Mouse (Mus musculus) cerebellum, postnatal 25 days (tissue): ENCODE results near the gene Rce1.
A peak's percentile ranks its signal among the peaks of the same experiment; 100 is the strongest.
"Not testable (repeated sequence)": the region's sequence is repeated elsewhere in the genome, so short reads cannot be mapped to it uniquely, and the experiment has no call there.

Experiments
- DNase-seq, 2 experiments: peaks; one replicate each; pipeline ENCODE4 v3.0.0; 2021; ENCODE audit warnings: mixed read lengths in 2 of 2

Gene Rce1

GRCm38 (mm10) chr19:4613464-4614304 lies 11.8 kb downstream of the Rce1 start:
- no peak for DNase-seq

GRCm38 (mm10) chr19:4612181-4612961 lies 13.1 kb downstream of the Rce1 start:
- DNase-seq, result no peak

DNA sequence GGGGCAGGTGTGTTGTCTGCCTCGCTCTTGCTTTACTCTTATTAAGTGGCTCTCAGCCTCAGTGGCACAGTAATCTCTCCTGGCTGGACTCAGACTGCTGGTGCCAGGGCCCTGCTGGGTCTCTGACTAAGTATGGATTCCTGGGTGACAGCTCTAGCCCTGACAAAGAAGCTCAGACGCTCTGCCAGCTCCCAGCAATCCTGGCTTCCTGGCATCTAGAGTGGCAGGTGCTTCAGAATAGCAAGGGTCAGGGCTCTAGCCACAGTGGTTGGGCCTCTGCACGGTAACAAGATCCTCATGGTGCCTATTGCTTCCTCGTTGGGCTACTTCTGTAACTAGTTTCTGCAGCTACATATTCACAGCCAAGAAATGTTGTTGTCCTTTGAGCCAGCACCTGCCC lies 15.3 kb downstream of the Rce1 start:
- no peak for DNase-seq

DNA sequence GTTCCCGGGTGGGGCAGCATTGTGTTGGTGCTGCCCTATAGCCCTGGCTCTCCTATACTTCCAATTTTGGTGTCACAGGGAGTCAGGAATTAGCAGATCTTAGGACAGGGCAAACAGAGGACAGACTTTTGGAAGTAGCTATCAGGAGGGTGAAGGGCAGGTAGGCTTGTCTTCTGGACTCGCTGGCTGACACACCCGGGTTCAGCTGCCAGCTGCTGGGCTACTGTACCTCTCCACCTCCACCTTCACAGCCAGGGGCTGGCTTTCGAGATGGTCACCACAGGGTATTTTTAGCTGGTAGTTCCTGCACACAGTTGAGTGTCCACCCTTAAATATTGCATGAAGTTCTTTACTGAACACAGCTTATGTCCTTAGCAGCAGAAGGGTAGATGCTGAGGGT lies 16.9 kb downstream of the Rce1 start:
- no peak for DNase-seq

- DNase-seq, result no peak
These were observed 18.0 kb downstream of the Rce1 start for GRCm38 (mm10) chr19:4607406-4607805.

GRCm38 (mm10) chr19:4605654-4606053 lies 19.8 kb downstream of the Rce1 start:
- no peak for DNase-seq

- peak; percentile 63 to 79 for DNase-seq
These were observed 21.4 kb downstream of the Rce1 start for GRCm38 (mm10) chr19:4603801-4604723.

DNA sequence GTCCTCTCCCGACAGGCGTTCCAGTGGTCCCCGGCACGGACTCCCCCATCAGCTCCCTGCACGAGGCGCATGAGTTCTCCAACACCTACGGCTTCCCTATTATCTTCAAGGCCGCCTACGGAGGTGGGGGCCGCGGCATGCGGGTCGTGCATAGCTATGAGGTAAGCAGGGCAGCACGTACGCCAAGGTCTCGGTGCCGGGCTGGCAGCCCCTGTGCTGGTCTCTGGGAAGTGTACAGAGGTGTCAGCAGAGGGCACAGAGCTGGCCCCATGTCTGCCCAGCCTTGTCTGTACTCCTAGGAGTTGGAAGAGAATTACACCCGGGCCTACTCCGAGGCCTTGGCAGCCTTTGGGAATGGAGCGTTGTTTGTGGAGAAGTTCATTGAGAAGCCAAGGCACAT lies 23.0 kb downstream of the Rce1 start:
- peak in 1 of 2 experiments; percentile 5 for DNase-seq

DNA sequence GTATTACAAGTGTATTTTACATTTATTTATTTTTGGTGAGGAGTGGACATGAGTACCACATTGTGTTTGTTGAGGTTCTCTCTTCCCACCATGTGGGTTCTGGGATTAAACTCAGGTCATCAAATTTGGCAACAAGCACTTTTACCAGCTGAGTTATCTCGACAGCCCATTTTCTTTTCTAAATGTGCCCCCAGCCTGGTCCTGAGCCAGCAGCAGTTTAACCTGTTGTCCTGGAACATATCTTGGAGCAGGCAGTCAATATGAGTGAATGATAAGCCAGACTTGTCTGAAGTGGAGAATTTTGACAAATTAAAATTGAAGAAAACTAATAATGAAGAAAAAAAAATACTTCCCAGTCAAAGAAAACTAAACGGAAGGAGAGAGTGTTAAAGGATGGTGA lies 29.4 kb downstream of the Rce1 start:
- DNase-seq, result no peak

GRCm38 (mm10) chr19:4593792-4594522 lies 31.5 kb downstream of the Rce1 start:
- DNase-seq, result no peak

GRCm38 (mm10) chr19:4590025-4590424 lies 35.4 kb downstream of the Rce1 start:
- DNase-seq, result no peak

- peak in 1 of 2 experiments; percentile 63 for DNase-seq
These were observed 36.4 kb downstream of the Rce1 start for GRCm38 (mm10) chr19:4589081-4589480.

DNA sequence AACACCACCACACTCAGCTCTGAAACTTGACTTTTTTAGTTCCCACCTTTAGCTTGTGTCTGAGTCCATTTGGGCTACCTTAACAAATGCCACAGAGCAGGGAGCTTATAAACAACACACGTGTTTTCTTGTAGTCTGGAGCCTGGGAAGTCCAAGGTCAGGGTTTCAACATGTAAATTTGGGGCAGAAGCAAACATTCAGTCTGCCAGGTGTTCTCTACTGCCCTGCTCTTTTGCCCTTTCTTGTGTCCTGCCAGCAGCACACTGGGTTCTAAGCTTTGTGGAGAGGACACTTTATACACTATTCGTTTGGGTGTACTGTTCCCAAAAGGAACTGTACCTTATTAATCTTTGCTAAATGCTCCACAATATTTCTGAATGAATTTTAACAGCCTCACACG lies 37.0 kb downstream of the Rce1 start:
- no peak for DNase-seq

DNA sequence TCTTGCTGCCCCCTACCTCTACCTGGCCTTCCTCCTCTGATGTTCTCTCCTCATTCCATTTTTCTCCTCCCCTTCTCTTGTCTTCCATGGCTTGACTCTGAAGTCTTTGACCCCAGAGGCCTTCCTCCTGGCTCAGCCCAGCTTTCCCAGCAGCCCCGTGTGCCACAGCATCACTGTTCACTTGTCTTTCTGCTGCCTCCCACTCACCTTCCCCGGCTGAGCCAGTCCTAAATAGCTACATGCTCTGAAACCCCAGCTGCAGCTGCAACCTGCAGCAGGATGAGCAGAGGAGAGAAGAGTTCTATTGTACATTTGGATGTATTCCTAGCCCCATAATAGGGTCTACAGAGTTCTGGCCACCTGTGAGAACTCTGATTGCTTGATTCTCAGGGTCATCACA lies 38.0 kb downstream of the Rce1 start:
- DNase-seq, result no peak

- DNase-seq, result not testable (repeated sequence)
These were observed 38.7 kb downstream of the Rce1 start for GRCm38 (mm10) chr19:4586783-4587182.

DNA sequence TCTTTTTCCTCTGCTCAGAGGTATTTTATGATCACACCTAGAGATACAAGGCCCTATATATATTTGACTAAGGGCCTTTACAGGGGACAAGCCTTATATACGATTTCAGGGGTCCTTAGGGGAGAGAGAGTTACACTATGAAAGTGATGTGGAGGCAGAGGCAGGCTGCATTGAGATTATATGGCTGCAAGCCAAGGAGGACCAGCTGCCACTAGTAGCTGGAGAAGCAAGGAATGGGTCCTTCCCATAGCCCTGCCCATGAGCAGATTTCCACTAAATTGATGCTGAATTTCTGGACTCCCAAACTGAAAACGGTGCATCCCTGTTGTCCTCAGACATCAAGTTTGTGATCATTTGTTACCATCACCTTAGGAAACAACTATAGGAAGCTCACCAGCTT lies 41.6 kb downstream of the Rce1 start:
- no peak for DNase-seq

GRCm38 (mm10) chr19:4579296-4579695 lies 46.1 kb downstream of the Rce1 start:
- no peak for DNase-seq

DNA sequence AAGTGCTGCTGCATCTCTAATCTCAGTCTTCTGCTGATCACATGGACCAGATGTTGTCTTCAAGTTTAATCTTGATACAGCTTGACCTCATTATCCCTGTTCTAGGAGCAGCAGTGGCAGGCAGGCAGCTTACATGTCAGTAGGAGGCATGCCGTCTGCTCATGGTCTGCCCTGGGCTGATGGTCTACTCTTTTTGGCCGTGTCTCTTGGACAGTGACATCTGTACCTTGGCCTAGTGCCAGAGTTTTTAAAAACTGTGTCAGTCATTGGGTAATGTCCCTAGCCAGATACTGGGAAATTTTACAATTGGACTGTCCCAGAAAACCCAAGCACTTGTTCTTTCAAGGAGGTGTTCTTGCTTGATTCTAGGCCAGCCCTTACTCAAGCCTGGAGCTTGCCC lies 46.6 kb downstream of the Rce1 start:
- DNase-seq, result peak; percentile 49 to 62

DNA sequence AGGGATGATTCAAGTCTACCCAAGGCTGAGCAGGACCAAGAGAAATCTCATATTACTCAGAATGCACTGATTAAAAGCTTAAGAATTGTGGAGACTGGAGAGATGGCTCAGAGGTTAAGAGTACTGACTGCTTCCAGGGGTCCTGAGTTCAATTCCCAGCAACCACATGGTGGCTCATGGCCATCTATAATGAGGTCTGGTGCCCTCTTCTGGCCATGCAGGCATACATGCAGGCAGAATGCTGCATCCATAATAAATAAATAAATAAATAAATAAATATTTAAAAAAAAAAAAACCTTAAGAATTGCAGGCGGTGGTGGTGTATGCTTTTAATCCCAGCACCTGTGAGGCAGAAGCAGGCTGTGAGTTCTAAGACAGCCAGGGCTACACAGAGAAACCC lies 52.2 kb downstream of the Rce1 start:
- no peak for DNase-seq
